ENCODE assay signal across 15 mouse cellular contexts in genomic region chr16:22733772-22734528, GRCm38 (mm10).
A peak's percentile ranks its signal among the peaks of the same experiment; 100 is the strongest.
DNase-seq lines count a peak whose midpoint lies in the region; ATAC-seq lines count a peak whose summit lies in the region.
"Had no signal": no experiment of that assay in that cellular context is flagged by ENCODE, and none has a peak within 500 bp of the region (broad histone marks: within the 10 kb centered on the region; RNA-seq: fewer than 3 reads in every experiment).

No protein-coding gene starts in this region.

- ATAC-seq in forebrain, embryonic 15.5 days (replicated peaks): 0 out of 2 replicates have a peak, but pooled peaks have one; percentile 23
- ATAC-seq in frontal cortex, adult (ENCODE audit: low TSS enrichment): no peak

- H3K4me2 ChIP-seq in forebrain, embryonic 15.5 days (replicated peaks): no peak overlapping the region
- H3K4me2 ChIP-seq: limb, embryonic 12.5 days; lung, embryonic 15.5 days had no signal

- H3K4me3 ChIP-seq in heart, embryonic 10.5 days: no peak overlapping the region
- H3K4me3 ChIP-seq in forebrain, embryonic 15.5 days: no peak overlapping the region
- H3K4me3 ChIP-seq: limb, embryonic 12.5 days; lung, embryonic 15.5 days had no signal

- no peaks in the 10 kb centered on the region for H3K27me3 ChIP-seq in heart, embryonic 10.5 days (ENCODE audit: insufficient read depth, poor library complexity, severe bottlenecking)
- no peaks in the 10 kb centered on the region for H3K27me3 ChIP-seq in forebrain, embryonic 15.5 days
- H3K27me3 ChIP-seq: limb, embryonic 12.5 days; lung, embryonic 15.5 days had no signal

- H3K36me3 ChIP-seq in heart, embryonic 10.5 days: no peaks in the 10 kb centered on the region
- H3K36me3 ChIP-seq in forebrain, embryonic 15.5 days: no peaks in the 10 kb centered on the region
- H3K36me3 ChIP-seq: limb, embryonic 12.5 days; lung, embryonic 15.5 days had no signal

- H3K4me1 ChIP-seq in heart, embryonic 10.5 days: peaks cover 22% of the 10 kb centered on the region
- no peaks in the 10 kb centered on the region for H3K4me1 ChIP-seq in forebrain, embryonic 15.5 days
- H3K4me1 ChIP-seq: limb, embryonic 12.5 days had no signal

- 16% methylated on average over 11 of the region's 11 CpGs for WGBS in heart, embryonic 10.5 days
- 19% methylated on average over 11 of the region's 11 CpGs for WGBS in forebrain, embryonic 15.5 days

- no peaks in the 10 kb centered on the region for H3K9me3 ChIP-seq in heart, embryonic 10.5 days
- H3K9me3 ChIP-seq in forebrain, embryonic 15.5 days: no peaks in the 10 kb centered on the region
- H3K9me3 ChIP-seq: limb, embryonic 12.5 days; lung, embryonic 15.5 days had no signal

- DNase-seq in heart, embryonic 10.5 days (ENCODE audit: low spot score): no peak
- DNase-seq in heart, postnatal 14 days: no peak
- DNase-seq in NIH3T3 (ENCODE audit: low read depth): peak; percentile 42
- peak; percentile 23 for DNase-seq in mesoderm, embryonic 11.5 days (ENCODE audit: low read depth, low spot score)
- DNase-seq in thymus, postnatal 10 days (ENCODE audit: low spot score in 2 of 2): no peak
- no peak for DNase-seq in urinary bladder, postnatal 10 days (ENCODE audit: low spot score)
- DNase-seq: adrenal gland, postnatal 25 days; cerebellum, adult 2 months; gastrocnemius, postnatal 25 days; kidney, adult 8-10 months; thymus, postnatal 14 days had no signal

- no peak overlapping the region for H3K9ac ChIP-seq in forebrain, embryonic 15.5 days (replicated peaks)
- H3K9ac ChIP-seq: limb, embryonic 12.5 days; lung, embryonic 15.5 days had no signal

- H3K27ac ChIP-seq in heart, embryonic 10.5 days: peak overlapping the region; percentile 31
- no peak overlapping the region for H3K27ac ChIP-seq in forebrain, embryonic 15.5 days (replicated peaks)
- H3K27ac ChIP-seq: limb, embryonic 12.5 days; lung, embryonic 15.5 days had no signal

- intact Hi-C loops in heart, postnatal 14 days (cut with DNase I): no loop called here

Comparison
In these comparisons a context has a peak if more than half of its experiments do, and no peak if none do; other contexts are left out.
1. DNase-seq: peak in NIH3T3 (single experiment) and mesoderm, embryonic 11.5 days (single experiment); none in heart, embryonic 10.5 days (single experiment), heart, postnatal 14 days (0 of 2), thymus, postnatal 10 days (0 of 2) and urinary bladder, postnatal 10 days (single experiment).